Mouse (Mus musculus): ENCODE measurements around the gene Gpr87. TPM values are rescaled to one million over a fixed set of nuclear protein-coding genes. Genes with fewer than 3 reads are reported as not detected.

Gene Gpr87
- 5.2 TPM in 1 of 2 replicates, not detected in the other for polyA plus RNA-seq (2012; rRNA removed)

GRCm38 (mm10) chr3:59194938-59195337 is at the start of gene Gpr87:
TSS of gene Gpr87 (minus strand) at chr3:59195104.
- Histone ChIP-seq H3K4me3 (replicated peaks; ENCODE audit: extremely low read depth, low read depth, low read length) (no peak within 1 kb of the TSS), H3K4me1 (ENCODE audit: control insufficient read depth, insufficient read depth, low read length) (no peaks in the 10 kb centered on the region)
- no peak for DNase-seq
- 84% methylated on average over 7 of the region's 7 CpGs for WGBS
- TF ChIP-seq POLR2A (IDR thresholded peaks at IDR 0.05; ENCODE audit: borderline replicate concordance, extremely low read depth, low read depth, low read length) = no peak
- no peak for TF ChIP-seq CTCF (IDR thresholded peaks at IDR 0.05; ENCODE audit: insufficient read depth, low read length)

- 63% methylated on average over 6 of the region's 6 CpGs for WGBS
- no peak for DNase-seq
- Histone ChIP-seq H3K4me1 (ENCODE audit: control insufficient read depth, insufficient read depth, low read length) (no peaks in the 10 kb centered on the region), H3K4me3 (replicated peaks; ENCODE audit: extremely low read depth, low read depth, low read length) (no peak overlapping the region)
- TF ChIP-seq POLR2A (IDR thresholded peaks at IDR 0.05; ENCODE audit: borderline replicate concordance, extremely low read depth, low read depth, low read length) = no peak
- no peak for TF ChIP-seq CTCF (IDR thresholded peaks at IDR 0.05; ENCODE audit: insufficient read depth, low read length)
Measured at GRCm38 (mm10) chr3:59243384-59243783, 48.5 kb upstream of the Gpr87 start.

GRCm38 (mm10) chr3:59234878-59235277 is 40.0 kb upstream of the Gpr87 start:
- DNase-seq = no peak

GRCm38 (mm10) chr3:59230912-59231311 is 36.0 kb upstream of the Gpr87 start:
- no peak for DNase-seq
- Histone ChIP-seq H3K4me1 (ENCODE audit: control insufficient read depth, insufficient read depth, low read length) (peaks cover 8% of the 10 kb centered on the region), H3K4me3 (replicated peaks; ENCODE audit: extremely low read depth, low read depth, low read length) (no peak overlapping the region)
- WGBS = 61% methylated on average over 3 of the region's 3 CpGs
- no peak for TF ChIP-seq CTCF (IDR thresholded peaks at IDR 0.05; ENCODE audit: insufficient read depth, low read length)
- TF ChIP-seq POLR2A (IDR thresholded peaks at IDR 0.05; ENCODE audit: borderline replicate concordance, extremely low read depth, low read depth, low read length) = no peak

More at GRCm38 (mm10) chr3:59234878-59235277, 40.0 kb upstream of the Gpr87 start:
- H3K4me3 ChIP-seq (replicated peaks; ENCODE audit: extremely low read depth, low read depth, low read length) = no peak overlapping the region
- WGBS = 58% methylated on average over 5 of the region's 5 CpGs
- no peaks in the 10 kb centered on the region for H3K4me1 ChIP-seq (ENCODE audit: control insufficient read depth, insufficient read depth, low read length)
- no peak for TF ChIP-seq POLR2A (IDR thresholded peaks at IDR 0.05; ENCODE audit: borderline replicate concordance, extremely low read depth, low read depth, low read length)
- TF ChIP-seq CTCF (IDR thresholded peaks at IDR 0.05; ENCODE audit: insufficient read depth, low read length) = no peak

GRCm38 (mm10) chr3:59228730-59229551 is 34.0 kb upstream of the Gpr87 start:
- DNase-seq = no peak
- H3K4me1 ChIP-seq (ENCODE audit: control insufficient read depth, insufficient read depth, low read length) = peaks cover 8% of the 10 kb centered on the region
- TF ChIP-seq POLR2A (IDR thresholded peaks at IDR 0.05; ENCODE audit: borderline replicate concordance, extremely low read depth, low read depth, low read length) = no peak
- TF ChIP-seq CTCF (IDR thresholded peaks at IDR 0.05; ENCODE audit: insufficient read depth, low read length) = no peak
- H3K4me3 ChIP-seq (replicated peaks; ENCODE audit: extremely low read depth, low read depth, low read length) = no peak overlapping the region
- 9% methylated on average over 10 of the region's 10 CpGs for WGBS

GRCm38 (mm10) chr3:59227696-59228095 is 32.8 kb upstream of the Gpr87 start:
- 98% methylated on average over 9 of the region's 9 CpGs for WGBS
- Histone ChIP-seq H3K4me1 (ENCODE audit: control insufficient read depth, insufficient read depth, low read length) (peaks cover 8% of the 10 kb centered on the region), H3K4me3 (replicated peaks; ENCODE audit: extremely low read depth, low read depth, low read length) (no peak overlapping the region)
- TF ChIP-seq CTCF (IDR thresholded peaks at IDR 0.05; ENCODE audit: insufficient read depth, low read length) (no peak), POLR2A (IDR thresholded peaks at IDR 0.05; ENCODE audit: borderline replicate concordance, extremely low read depth, low read depth, low read length) (no peak)
- no peak for DNase-seq

- Histone ChIP-seq H3K4me3 (replicated peaks; ENCODE audit: extremely low read depth, low read depth, low read length) (no peak overlapping the region), H3K4me1 (ENCODE audit: control insufficient read depth, insufficient read depth, low read length) (peaks cover 8% of the 10 kb centered on the region)
- no peak for DNase-seq
- TF ChIP-seq POLR2A (IDR thresholded peaks at IDR 0.05; ENCODE audit: borderline replicate concordance, extremely low read depth, low read depth, low read length) (no peak), CTCF (IDR thresholded peaks at IDR 0.05; ENCODE audit: insufficient read depth, low read length) (no peak)
Measured at GRCm38 (mm10) chr3:59225411-59225810, 30.5 kb upstream of the Gpr87 start.

GRCm38 (mm10) chr3:59222303-59222702 is 27.4 kb upstream of the Gpr87 start:
- 92% methylated on average over 2 of the region's 2 CpGs for WGBS
- H3K4me3 ChIP-seq (replicated peaks; ENCODE audit: extremely low read depth, low read depth, low read length) = no peak overlapping the region
- TF ChIP-seq CTCF (IDR thresholded peaks at IDR 0.05; ENCODE audit: insufficient read depth, low read length) = no peak
- TF ChIP-seq POLR2A (IDR thresholded peaks at IDR 0.05; ENCODE audit: borderline replicate concordance, extremely low read depth, low read depth, low read length) = no peak
- no peak for DNase-seq
- no peaks in the 10 kb centered on the region; the same call in 1 of the 2 replicates for H3K4me1 ChIP-seq (ENCODE audit: control insufficient read depth, insufficient read depth, low read length)

GRCm38 (mm10) chr3:59219326-59219725 is 24.4 kb upstream of the Gpr87 start:
- TF ChIP-seq CTCF (IDR thresholded peaks at IDR 0.05; ENCODE audit: insufficient read depth, low read length) = no peak
- no peak for TF ChIP-seq POLR2A (IDR thresholded peaks at IDR 0.05; ENCODE audit: borderline replicate concordance, extremely low read depth, low read depth, low read length)
- no peak for DNase-seq

GRCm38 (mm10) chr3:59217211-59217610 is 22.3 kb upstream of the Gpr87 start:
- TF ChIP-seq CTCF (IDR thresholded peaks at IDR 0.05; ENCODE audit: insufficient read depth, low read length) (no peak), POLR2A (IDR thresholded peaks at IDR 0.05; ENCODE audit: borderline replicate concordance, extremely low read depth, low read depth, low read length) (no peak)
- H3K4me1 ChIP-seq (ENCODE audit: control insufficient read depth, insufficient read depth, low read length) = 0 out of 2 replicates have a peak, but pooled peaks cover 2% of the 10 kb centered on the region
- 87% methylated on average over 10 of the region's 10 CpGs for WGBS
- no peak overlapping the region for H3K4me3 ChIP-seq (replicated peaks; ENCODE audit: extremely low read depth, low read depth, low read length)
- DNase-seq = no peak

More at GRCm38 (mm10) chr3:59219326-59219725, 24.4 kb upstream of the Gpr87 start:
- H3K4me3 ChIP-seq (replicated peaks; ENCODE audit: extremely low read depth, low read depth, low read length) = no peak overlapping the region
- WGBS = 50% methylated on average over 2 of the region's 2 CpGs
- H3K4me1 ChIP-seq (ENCODE audit: control insufficient read depth, insufficient read depth, low read length) = no peaks in the 10 kb centered on the region
